Mouse (Mus musculus) spleen, adult 12 weeks (tissue): Measurements from ENCODE around the gene Nenf.
A peak's percentile ranks its signal among the peaks of the same experiment; 100 is the strongest.

Experiments used
- DNase-seq: peaks from one replicate; pipeline ENCODE4 v3.0.0; 2022; ENCODE audit warnings: low spot score

Gene Nenf

DNA sequence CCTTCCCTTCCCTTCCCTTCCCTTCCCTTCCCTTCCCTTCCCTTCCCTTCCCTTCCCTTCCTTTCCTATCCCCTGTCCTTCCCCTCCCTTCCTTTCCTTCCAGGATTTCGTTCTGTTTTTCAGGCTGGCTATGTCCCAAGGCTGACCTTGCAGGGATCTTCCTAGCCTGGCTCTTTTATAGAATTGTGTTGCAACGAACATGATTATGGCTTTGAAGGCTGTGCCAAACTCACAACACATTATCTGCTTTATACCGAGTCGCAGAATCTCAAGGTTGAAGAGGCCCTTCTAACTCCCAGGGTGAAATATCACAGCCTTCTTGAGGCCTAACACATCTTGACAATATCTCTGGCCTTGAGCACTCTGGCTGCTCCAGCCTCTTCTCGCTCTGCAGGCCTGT is 692 bp upstream of the Nenf start:
- no peak for DNase-seq

DNA sequence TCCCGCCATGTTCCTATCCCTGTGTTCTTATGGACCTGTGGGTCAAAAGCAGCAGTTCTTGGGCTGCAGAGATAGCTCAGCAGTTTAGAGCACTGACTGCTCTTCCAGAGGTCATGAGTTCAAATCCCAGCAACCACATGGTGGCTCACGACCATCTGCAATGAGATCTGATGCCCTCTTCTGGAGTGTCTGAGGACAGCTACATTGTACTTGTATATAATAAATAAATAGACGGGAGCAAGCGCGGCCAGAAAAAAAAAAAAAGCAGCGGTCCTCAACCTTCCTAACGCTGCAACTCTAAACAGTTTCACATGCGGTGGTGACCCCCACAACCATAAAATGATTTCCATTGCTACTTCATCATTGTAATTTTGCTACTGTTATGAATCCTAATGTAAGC is 1.2 kb downstream of the Nenf start:
- no peak for DNase-seq

DNA sequence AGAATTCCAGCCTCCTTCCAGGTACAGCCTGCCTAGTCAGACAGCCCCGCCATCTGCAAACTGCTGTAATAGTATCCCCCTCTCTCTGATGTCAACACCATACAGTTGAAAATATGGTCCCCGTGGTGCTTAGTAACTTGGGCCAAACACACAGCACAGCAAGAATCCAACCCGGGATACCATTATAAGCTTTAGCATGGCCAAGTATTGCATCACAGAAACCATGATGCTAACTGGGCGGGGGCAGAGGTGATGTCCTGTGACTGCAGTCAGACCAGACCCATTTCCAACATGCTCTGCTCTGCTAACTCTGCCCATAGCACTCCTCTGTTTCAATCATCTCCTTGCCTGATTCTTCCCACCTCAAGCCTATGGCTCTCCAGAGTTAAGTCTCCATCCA is 4.1 kb downstream of the Nenf start:
- no peak for DNase-seq

DNA sequence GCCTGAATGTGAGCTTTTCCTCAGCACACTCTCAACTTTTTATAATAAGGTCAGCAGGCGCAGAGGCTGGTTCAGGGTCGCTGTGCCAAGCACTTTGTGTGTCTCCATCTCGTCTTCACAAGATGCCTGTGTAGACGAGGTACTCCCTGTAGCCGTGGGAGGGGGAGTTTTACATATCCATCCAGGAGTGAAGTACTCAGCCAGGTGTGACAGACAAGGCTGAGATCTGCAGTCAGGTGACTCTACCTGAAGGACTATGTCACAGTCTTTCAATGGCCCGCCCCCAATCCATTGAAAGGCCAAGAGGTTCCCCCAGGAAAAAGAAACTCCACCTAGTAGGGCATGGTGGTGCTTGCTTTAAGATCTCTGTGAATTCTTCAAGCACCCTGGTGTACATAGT is 4.8 kb downstream of the Nenf start:
- no peak for DNase-seq

DNA sequence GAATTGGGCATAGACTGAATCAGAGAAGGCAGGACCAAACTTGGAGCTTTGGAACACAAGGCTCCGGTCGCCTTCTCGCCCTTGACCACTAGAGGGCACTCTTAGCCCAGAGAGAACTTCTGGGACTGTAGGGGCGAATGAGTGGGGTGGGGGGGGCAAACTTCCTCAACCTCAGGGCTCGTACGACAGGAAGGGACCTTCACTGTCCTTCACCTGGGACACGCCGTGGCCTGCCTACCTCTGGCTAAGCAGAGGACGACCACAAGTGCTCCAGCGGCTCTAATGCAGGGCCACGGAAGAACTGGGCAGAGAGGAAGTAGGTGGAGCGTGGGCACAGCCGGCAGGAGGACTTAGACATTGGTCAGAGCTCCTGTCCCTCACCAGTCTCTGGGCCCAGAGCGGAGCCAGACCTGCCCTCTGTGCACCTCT is 5.5 kb downstream of the Nenf start:
- peak; percentile 74 for DNase-seq

DNA sequence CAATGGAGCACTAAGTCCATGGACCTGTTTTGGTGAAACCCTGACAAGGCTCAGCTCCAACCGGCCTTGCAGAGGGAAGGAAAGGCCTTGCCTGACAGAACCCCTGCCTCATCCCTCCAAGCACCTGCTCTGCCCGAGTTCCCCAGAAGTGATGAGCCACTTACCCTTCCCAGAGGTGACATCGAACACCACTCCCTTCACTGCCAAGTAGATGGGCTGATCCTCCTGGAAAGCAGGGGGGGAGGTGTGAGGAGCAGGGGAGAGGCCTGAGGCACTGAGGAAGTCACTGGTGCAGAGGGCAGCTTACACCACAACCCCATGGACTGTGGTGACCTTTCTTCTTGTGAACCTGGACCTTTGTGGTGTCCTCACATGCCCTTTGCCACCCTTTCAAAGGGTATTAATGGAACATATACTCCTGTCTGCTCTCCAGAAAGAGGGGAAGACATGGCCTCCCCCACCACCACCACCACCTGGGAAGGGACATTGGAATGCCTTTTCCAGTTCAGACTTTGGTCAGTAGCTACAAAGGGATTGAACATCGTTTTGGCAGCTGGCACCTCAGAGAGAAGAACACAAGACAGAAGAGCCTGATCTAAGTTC is 6.6 kb downstream of the Nenf start:
- DNase-seq: no peak

DNA sequence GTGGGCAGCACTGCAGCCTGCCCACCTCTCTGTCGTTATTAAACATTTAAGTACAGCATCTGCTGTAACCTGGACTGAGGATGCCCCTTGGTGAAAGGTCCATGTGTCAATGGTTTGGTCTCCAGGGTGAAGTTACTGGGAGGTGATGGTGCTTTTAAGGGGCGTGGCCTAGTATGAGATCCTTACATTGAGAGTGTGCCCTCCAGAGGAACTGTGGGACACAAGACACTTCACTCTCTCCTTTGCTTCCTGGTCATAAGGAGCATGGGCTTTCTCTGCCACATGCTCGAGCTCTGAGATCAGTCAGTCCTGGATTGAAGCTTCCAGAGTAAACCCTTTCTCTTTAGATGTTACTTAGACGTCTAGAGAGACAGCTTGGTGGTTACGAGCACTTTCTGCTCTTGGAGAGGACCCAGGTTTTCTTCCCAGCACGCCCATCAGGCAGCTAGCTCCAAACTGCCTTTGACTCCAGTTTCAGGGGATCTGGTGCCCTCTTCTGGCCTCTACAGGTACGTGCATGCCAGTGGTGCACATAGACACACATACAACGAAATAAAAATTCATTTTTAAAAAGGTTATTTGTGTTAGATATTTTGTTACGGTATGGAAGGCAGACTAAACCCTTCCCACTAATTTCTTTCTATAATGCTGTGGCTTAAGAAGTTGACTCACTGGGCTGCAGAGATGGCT is 10.1 kb downstream of the Nenf start:
- no peak for DNase-seq

DNA sequence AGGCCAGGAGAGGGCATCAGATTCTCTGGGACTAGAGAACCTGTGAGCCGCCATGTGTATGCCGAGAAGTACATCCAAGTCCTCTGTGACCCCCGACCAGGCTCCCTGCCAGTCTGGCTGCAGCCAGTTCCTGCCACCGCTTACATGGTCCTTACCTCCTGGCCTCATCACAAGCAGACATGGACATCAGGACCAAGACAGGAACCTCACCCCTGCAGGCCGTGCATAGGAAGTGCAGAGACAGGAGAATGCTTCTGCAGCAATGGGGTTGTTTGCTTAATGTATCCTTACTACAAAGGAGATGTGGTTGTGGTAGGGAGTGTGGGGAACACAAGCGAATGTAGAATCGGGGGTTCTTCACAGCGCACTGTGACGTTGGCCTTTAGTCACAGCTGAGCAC is 11.7 kb downstream of the Nenf start:
- DNase-seq: no peak

DNA sequence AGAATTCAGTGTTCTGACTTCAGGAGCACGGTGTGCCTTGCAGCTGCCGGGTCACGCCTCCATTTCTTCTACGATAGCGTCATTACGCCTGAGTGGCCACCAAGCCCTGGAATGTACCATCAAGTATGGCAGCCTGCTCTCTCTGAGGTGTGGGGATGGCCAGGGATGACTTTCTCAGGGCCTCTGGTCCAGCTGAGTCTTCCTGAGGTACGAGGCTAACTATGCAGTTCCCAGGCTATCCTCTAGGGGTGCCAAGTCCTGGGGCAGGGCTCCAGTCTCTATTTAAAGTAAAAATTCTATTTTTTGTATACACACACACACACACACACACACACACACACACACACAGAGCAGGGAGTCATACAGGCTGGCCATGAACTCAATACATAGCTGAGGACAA is 12.4 kb downstream of the Nenf start:
- no peak for DNase-seq

DNA sequence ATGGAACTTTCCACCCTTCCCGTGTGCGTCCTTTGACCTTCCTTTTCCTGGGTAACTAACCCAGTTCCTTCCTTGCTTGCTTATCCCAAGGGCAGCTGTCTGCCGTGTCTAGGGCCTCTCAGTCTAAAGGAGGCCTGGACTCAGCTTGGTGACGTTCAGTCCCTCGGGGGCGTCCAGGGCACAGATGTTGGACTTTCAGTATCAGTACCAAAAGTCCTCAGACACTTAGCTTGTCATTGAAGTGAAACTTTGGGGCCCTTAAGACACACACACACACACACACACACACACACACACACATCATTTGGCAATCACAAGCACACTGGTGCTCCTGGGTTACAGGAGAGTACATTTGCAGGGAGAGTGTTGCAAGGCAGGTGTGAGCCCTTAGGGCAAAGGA is 13.8 kb downstream of the Nenf start:
- no peak for DNase-seq

DNA sequence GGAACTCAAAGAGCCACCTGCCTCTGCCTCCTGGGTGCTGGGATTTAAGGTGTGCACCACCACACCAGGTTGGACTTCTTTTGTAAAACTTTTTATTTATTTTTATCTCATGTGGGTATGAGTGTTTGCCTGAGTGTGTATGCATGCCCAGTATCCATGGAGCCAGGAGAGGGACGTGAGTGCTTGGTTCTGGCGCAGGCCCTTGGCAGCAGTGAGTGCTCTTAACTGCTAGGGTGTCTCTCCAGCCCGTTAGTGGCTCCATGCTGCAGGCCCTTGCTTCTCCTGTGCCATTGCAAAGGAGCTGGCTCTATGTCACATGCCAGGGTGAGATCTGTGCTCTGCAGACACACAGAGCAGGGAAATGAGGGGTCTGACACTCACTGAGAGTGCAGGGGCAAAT is 14.3 kb downstream of the Nenf start:
- no peak for DNase-seq

DNA sequence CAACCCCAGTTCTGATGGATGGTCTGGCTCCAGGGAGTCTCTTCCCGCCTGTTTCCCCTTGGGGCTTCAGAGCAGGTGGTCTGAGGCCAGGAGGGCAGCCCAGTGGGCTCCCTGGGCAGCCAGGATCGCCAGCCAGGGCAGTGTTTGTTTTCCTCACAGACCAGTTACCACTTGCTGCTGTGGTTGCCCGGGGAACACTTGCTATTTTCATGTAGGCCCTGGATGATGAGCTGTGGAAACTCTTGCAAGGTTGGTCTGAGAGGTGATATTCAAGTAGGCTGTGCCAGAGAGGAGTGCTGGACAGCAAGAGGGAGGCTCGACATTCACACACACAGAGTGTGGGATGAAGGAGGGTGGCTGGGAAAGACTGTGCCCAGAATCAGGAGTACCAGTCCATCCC is 16.1 kb downstream of the Nenf start:
- DNase-seq: no peak

DNA sequence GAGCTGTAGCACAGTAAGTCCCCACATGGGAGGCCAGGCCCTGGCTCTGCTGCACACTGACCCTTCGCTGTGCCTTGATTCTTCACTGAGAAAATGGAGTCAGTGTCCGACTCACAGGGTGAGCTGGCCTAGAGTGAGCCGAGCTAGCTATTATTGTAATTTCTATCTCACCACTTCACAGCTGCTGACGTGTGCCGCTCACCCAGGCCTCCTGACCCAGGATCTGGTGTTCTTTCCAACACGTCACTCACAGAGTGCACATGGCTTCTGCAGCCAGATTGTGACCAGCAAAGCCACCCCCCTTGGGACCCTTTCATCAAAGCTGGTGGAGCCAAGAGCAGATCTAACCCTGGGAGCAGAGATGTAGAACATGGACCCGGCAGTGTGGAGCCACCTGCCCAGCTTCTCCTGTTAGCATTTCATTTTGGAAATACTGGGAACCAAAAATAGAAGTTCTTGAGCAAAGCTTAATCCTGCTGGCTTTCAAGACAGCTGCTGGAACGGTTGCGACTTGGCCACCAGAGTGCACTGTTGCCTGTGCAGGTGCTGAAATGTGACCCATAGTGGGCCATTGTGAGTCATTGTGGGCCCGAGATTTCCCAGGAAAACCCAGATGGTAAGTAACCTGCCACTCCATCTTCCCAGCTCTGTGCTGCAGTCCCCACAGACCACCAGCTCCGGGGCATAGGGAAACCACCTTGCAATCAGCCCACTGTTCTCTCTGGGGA is 18.6 kb downstream of the Nenf start:
- DNase-seq: no peak

DNA sequence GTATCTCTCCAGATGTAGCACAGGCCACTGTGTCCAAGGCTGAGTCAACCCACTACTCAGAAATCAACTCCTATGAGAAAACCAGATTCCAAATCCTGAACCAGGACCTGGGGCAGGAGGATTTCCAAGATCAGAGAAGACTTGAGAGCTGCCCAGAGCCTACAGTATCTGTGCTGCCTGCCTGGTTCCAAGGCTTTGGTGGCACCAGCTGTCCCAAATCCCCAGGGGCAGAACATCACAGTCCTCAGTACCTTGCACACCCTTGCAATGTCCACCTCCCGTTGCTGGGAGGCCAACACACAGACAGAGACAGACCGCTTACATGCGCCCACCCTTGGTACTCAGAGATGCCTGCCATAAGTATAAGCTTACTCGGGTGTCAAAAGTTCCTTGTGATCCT is 19.7 kb downstream of the Nenf start:
- no peak for DNase-seq

DNA sequence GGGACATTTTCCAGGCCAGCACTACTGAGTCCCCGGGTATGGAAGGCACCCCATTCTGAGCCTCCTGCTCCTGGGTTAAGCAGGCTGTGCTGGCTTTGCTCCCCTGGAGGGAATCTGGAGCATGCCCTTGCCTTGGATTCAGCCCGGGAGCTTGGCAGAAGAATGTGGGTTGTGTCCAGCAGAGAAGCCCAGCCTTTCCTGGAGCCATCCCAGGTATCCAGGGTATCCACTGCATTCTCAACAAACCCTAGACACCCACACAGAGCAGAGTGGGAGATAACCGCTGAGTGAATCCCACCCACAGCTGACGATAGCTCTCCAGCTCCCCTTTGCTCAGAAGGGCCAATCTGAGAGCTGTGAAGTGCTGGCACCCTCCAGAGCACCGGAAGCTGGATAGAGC is 21.5 kb downstream of the Nenf start:
- no peak for DNase-seq

DNA sequence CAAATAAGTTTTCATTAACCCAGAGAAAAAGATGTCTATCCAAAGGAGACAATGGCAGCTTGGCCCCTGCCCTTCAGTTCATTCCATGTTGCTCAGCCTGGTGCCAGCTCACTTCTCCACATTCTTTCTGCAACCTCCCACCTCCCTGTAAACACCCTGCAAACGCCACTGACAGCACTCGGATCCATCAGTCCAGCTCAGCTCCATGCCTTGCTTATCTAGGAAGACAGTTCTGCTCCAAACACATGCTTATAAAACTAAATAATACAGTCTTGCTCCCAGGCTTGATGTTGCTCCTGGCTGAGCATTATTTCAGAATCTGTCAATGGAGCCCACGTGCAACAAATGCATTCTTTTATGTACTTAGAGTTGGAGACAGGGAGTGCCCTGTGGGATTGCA is 22.2 kb downstream of the Nenf start:
- no peak for DNase-seq

DNA sequence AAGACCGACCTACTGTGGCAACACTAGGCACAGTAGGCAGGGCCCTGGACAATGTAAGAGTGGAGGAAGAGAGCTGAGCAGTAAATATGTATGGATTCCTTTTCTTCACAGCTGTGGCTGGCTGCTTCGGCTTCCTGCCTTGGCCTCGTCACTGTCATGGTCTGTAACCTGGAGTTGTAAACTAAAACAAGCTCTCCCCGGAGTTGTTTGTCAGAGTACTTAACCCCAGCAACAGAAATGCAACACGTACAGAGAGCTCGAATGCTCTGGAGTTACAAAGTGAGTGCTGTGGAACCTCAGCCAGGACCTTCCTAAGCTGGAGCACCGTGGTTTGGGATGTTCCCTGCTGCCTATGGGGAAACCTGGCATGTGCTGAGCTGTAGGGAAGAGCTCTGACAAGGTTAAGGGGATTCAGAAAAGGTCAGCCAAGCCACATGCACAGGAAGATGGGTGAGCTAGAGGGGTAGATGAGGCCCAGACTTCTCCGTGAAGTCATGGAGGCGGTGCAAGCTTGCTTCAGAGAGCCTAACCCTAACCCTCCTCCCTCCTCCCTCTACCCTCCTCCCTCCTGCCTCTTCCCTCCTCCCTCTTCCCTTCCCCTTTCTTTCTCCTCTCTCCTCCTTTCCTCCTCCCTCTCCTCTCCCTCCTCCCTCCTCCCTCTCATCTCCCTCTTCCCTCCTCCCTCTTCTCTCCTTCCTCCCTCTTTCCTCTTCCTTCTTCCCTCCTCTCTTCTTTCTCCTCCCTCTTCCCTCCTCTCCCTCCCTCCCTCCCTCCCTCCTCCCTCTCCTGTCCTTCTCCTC is 23.8 kb downstream of the Nenf start:
- DNase-seq: no peak

DNA sequence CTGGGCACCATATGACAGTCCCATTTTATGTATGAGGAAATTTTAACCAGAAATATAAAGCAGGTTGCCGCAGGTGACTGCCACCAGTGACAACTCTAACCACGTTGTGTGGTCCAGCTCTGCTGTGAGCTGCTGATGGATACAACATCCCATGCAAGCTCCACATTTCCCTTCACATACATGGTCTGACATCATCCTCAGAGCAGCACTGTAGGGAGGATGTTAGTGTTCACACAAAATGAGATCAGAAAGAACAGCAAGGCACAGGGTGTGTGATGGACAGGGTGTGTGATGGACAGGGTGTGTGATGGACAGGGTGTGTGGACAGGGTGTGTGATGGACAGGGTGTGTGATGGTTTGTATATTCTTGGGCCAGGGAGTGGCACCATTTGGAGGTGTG is 24.9 kb downstream of the Nenf start:
- no peak for DNase-seq

DNA sequence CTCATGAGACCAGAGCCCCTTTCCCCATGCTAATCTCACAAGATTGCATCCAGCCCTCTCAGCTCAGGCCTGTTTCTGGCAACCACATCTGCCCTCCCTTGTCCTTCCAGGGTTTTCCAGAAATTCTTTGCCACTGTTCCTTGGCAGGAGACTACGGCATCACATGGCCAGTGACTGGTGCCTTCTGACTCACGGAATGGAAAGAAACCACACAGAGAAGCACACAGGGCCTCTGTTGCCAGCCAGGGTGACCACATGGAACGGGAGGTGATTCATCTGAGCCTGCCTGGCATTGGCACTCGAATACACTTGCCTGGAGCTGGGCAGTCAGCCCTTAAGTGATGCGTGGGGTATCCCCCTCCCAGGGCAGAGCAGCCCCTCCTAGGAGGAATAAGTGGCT is 25.6 kb downstream of the Nenf start:
- no peak for DNase-seq

DNA sequence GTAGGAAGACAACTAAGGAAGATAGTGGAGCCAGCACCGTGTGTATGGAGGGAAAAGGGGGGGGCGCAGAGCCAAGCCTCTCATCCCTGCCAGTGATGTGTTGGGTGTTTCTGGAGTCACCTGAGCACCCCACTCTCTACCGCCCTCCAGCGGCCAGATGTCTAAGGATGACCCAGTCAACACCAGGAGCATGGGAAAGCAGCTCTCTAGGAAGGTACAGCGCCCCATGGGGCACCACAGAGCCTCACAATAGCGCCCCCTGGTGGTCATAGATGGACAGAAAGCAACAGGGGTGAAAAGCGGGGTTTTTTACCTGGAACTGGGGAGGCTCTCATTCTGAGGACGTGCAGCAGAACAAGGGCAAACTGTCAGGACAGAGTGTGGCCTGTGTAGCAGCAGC is 29.2 kb downstream of the Nenf start:
- DNase-seq: peak; percentile 54

DNA sequence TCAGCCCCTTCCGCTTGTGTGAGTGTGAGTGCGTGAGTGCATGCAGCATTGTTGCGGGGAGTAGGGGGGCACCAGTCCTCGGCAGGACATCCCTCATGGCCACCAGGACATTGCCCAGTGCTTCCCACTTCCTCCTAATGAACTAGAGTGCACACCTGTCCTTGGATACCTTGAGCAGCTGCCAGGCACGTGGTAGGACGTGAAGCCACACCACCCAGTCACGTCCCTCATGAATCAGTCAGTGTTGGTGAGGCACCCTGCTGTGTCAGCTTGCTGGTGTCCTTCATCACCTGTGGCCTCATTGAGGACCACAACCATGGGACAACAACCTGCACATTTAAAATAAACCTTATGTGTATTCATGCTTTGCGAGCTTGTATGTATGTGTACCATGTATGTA is 33.5 kb downstream of the Nenf start:
- no peak for DNase-seq

DNA sequence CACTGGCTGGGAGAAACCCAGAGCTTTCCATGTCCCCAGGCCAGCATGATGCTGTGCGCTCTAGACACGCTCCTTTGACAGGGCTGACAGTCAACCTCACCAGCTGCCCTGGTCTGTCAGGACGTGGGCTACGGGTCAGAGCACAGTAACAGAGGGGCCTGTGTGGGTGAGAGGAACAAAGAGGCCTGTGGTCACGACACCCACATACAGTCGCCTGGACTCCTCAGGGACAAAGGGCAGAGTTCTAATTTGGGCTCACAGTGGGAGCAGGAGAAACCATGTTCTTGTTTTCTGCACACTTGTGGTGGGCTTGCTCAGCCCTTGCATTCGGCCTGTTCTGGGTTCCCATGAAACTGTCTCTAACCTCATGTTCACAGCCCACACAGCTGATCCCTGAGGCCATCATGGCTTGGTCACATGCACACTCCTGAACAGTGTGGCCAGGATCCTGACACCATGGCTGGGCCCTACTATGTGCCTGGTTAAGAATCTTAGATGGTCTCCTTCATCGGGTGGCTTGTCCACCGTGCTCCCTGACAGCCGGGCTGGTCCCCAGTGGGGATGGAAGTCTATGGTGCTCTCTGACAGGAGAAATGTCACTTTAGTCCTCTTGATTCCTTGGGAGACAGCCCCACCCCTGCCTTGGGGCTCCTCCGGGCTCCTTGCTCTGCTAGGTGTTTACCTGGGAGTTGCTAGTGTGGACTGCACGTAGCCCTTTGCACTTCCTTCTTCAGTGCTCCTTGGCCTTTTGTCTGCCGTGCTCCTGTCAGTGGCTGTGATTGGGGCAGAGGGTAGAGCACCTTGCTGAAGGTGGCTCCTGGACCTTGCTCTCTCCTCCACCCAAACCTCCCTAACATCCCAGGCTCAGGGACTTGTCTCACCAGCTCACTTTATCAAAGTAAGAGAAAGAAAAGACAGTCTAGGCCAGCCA is 34.6 kb downstream of the Nenf start:
- no peak for DNase-seq
